Mouse (Mus musculus) cortical plate, adult 2 months (tissue): ENCODE results near the gene Alox5ap. TPM values are rescaled to one million over a fixed set of nuclear protein-coding genes. Genes with fewer than 3 reads are reported as not detected.

ENCODE experiments used
- H3K27ac ChIP-seq: fragments of 200-500 bp; 2 replicates; pipeline ENCODE4 v1.5.1; 2012; ENCODE audit warnings: low read length, control low read depth, inconsistent platforms; ENCODE audit not compliant: insufficient read depth
- H3K4me1 ChIP-seq: fragments of 200-500 bp; 2 replicates; pipeline ENCODE4 v1.6.1; 2011; ENCODE audit warnings: low read length; ENCODE audit not compliant: control insufficient read depth, insufficient read depth
- H3K4me3 ChIP-seq: fragments of 200-500 bp; 2 replicates; pipeline ENCODE4 v1.5.1; 2011; ENCODE audit warnings: mild to moderate bottlenecking, low read length, control low read depth; ENCODE audit not compliant: insufficient read depth
- CTCF ChIP-seq: fragments of 200-500 bp; IDR thresholded peaks from 2 replicates; pipeline ENCODE4 v1.5.1; 2011; ENCODE audit warnings: mild to moderate bottlenecking, control low read depth, low read length; ENCODE audit not compliant: insufficient read depth; ENCODE audit errors: extremely low read depth
- POLR2A ChIP-seq: fragments of 200-500 bp; IDR thresholded peaks from 2 replicates; pipeline ENCODE4 v1.6.1; 2011; ENCODE audit warnings: mild to moderate bottlenecking, low read length, control low read depth; ENCODE audit not compliant: insufficient read depth; ENCODE audit errors: extremely low read depth
- polyA plus RNA-seq: library from polyadenylated mRNA; depleted of rRNA; stranded (reverse); fragments of >200 nt; gene quantifications from 2 replicates; pipeline ENCODE4 v1.2.3, GENCODE M21; 2012

Alox5ap gene
- polyA plus RNA-seq, 1 experiment: 18.0 TPM

DNA sequence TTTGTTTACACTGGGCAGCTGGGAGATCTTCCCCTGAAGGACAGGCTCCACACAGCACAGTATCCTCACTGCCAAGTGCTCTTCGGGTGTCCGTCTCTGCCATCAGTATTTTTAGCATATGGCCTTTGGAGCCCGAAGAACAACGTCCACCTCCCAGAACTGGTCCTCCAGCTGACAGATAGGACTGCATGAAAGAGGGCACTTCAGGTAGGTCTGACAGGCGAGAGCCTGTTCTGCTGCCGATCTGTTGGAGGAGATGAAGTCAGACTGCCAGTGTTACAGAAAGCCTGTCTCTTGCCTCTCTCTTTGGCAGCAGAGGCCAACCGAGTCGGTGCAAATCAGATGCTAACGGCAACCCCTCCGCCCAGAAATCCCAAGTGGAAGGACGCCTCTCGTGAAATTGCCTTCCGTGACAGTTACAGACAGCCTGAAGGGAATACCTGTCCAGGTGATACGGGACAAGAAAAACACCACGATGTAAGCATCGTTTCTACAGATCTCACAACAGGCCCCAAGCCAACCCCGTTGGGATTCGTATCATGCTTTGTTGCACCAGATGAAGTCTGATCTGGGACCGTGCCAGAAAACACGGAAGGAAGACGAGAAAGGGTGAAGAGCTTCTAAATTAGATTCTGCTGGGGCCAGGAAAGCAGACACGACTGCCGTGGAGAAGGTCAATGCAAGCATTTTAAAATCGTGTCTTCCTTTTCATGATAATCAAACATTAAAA, 27.2 kb upstream of the Alox5ap start:
- Histone ChIP-seq H3K4me1 (no peaks in the 10 kb centered on the region; the same call in 1 of the 2 replicates), H3K27ac (no peak overlapping the region), H3K4me3 (no peak overlapping the region)
- TF ChIP-seq CTCF: no peak
- TF ChIP-seq POLR2A: no peak

GRCm38 (mm10) chr5:149242467-149242866, 22.1 kb upstream of the Alox5ap start:
- peaks cover 1% of the 10 kb centered on the region; the same call in 1 of the 2 replicates for H3K4me1 ChIP-seq
- no peak for TF ChIP-seq POLR2A
- no peak for TF ChIP-seq CTCF
- no peak overlapping the region for H3K4me3 ChIP-seq
- no peak overlapping the region for H3K27ac ChIP-seq

GRCm38 (mm10) chr5:149243053-149243452, 21.5 kb upstream of the Alox5ap start:
- Histone ChIP-seq H3K4me1 (peaks cover 1% of the 10 kb centered on the region; the same call in 1 of the 2 replicates), H3K27ac (no peak overlapping the region), H3K4me3 (no peak overlapping the region)
- TF ChIP-seq POLR2A: no peak
- no peak for TF ChIP-seq CTCF

GRCm38 (mm10) chr5:149245391-149245964, 19.1 kb upstream of the Alox5ap start:
- Histone ChIP-seq H3K4me3 (0 out of 2 replicates have a peak overlapping the region, but pooled peaks have one; percentile 10), H3K27ac (no peak overlapping the region), H3K4me1 (peaks cover 1% of the 10 kb centered on the region; the same call in 1 of the 2 replicates)
- no peak for TF ChIP-seq CTCF
- TF ChIP-seq POLR2A: no peak

DNA sequence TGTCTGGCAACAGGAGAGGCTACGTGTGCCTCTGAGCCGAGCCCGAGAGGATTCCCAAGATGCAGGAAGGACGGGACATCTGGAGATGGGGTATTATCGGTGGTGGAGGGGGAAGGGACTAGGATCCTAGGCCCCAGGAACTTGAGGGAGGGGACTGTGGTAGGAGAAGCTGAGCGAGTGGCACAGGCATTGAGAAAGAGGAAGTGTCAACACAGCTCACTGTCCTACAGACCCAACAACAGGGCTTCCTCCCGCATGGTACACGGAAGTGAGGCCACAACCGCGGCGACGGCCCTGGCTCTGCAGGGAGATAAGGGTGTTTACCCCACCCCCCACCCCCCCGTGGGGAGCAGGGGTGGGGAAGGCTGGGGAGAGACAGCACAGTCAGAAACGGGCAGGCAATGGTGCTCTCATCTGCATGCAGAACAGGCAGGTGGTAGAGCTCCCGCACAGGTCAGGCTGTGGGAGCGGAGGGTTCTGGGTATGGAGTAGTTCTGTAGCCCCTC, 18.5 kb upstream of the Alox5ap start:
- Histone ChIP-seq H3K4me3 (0 out of 2 replicates have a peak overlapping the region, but pooled peaks have one; percentile 10), H3K4me1 (peaks cover 1% of the 10 kb centered on the region; the same call in 1 of the 2 replicates), H3K27ac (no peak overlapping the region)
- TF ChIP-seq POLR2A: no peak
- TF ChIP-seq CTCF: no peak

DNA sequence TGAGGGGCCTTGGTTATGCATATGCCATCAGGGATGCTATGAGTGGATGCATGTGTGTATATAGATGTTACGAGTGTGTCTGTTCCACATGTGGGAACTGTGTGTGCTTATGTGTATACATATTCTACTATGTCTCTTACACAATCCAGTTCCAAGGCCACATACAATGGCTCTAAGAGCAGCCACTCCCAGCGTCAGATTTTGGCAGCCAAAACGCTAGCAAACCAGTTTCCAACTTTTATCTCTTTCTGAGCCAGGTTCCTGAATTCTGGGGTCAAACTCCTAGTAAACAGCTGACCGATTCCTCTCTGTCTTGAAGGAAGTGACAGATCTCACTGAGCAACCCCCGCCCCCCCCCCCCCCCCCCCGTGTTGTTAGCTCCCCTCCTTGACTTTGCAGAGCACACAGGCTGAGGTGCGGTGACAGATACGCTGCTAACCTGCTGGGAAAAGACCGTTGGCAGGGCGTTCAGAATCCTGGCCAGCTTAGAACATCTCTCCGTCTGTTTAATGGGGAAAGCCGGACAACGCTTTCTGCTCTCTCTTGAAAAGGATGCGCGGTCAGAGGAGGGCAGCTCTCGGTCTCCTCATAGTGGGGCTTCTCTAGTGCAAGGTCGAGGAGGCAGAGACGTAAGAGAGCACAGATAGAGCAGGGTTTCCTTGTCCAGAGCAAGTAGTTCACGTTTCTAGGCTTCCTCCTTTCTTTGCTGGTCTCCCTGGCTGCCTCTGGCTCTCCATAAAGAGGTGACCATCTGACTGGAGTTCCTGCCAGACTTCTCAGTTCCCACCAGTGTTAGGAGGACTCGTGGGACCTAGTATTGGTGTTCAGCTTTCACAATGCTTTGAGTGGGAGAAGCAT, 17.3 kb upstream of the Alox5ap start:
- Histone ChIP-seq H3K4me3 (no peak overlapping the region), H3K4me1 (peaks cover 1% of the 10 kb centered on the region; the same call in 1 of the 2 replicates), H3K27ac (no peak overlapping the region)
- TF ChIP-seq CTCF: no peak
- no peak for TF ChIP-seq POLR2A

GRCm38 (mm10) chr5:149252303-149252702, 12.3 kb upstream of the Alox5ap start:
- TF ChIP-seq POLR2A: no peak
- no peak for TF ChIP-seq CTCF
- Histone ChIP-seq H3K27ac (no peak overlapping the region), H3K4me3 (no peak overlapping the region), H3K4me1 (no peaks in the 10 kb centered on the region)

DNA sequence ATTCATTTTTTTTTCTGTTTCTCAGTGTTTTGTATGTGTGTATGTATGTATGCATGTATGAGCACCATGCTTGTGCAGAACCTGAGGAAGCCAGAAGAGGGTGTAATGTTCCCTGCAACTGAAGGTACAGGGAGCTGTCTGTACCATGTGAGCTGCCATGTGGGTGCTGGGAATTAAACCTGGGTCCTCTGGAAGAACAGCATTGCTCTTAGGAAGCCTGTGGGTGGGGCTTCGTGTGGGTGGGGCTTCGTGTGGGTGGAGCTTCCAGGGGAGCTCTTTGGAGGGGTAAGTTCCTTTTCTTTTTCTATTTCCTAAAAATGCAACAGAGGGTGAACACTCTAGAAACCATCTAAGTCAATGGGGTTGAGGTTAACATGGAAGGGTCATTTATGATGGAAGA, 11.1 kb upstream of the Alox5ap start:
- peaks cover 2% of the 10 kb centered on the region; the same call in 1 of the 2 replicates for H3K4me1 ChIP-seq
- H3K4me3 ChIP-seq: no peak overlapping the region
- no peak overlapping the region for H3K27ac ChIP-seq
- no peak for TF ChIP-seq POLR2A
- TF ChIP-seq CTCF: no peak

DNA sequence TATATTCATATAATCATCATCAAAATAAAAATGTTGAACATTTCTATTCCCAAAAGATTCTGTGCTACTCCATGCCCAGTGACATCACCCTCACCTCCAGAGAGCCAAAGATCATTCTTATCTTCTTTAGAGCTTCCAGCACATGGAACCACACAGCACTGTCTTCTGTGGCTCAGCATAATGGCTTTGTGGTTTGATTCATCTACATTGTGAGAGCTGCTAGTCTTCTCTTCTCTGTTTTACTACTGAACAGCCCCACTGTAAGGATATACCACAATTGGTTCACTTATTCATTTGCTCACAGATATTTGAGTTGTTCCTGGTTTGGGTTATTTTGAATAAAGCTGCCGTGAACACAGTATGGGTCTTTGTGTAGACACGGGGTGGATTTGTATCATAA, 9.0 kb upstream of the Alox5ap start:
- no peak overlapping the region for H3K27ac ChIP-seq
- TF ChIP-seq POLR2A (no peak), CTCF (no peak)
- H3K4me3 ChIP-seq: no peak overlapping the region
- H3K4me1 ChIP-seq: peaks cover 2% of the 10 kb centered on the region; the same call in 1 of the 2 replicates
